Mouse (Mus musculus) testis, postnatal 14 days (tissue): ENCODE data around the gene Prkar1a.

Source experiments
- DNase-seq: peaks from one replicate; pipeline ENCODE4 v3.0.0; 2021; ENCODE audit warnings: low spot score

Prkar1a gene

DNA sequence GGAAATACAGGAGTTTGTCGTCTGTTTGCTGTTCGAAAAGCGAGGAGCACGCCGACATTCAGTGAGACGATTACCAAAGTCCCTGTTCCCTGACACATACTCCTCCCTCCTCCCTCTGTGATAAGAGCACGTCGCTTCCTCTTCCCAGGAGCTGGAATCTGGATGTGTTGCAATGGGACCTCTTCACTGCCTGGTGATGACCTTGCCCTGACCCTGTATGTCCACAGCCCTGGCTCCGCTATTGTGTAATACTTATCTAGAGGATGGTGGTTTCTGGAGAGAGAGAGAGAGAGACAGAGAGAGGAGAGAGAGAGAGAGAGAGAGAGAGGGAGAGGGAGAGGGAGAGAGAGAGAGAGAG is 56.8 kb downstream of the Prkar1a start:
- no peak for DNase-seq

DNA sequence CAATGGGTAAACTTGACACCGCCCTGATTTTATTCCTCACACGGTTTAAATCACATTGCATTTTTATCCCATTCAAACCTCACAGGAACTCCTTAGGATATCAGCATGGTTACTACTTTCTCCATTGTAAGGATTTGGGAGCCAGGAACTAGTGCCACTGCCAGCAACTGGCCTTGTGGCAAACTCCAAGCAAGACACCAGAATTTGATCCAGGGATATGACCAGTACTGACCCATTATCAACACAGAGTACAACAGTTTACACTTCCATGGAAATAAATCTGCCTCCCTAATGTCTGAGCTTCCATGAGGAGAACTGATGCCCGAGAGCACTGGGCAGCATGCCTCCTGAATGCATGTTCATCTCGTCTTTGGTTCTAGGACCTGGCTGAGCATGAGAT is 57.4 kb downstream of the Prkar1a start:
- no peak for DNase-seq

DNA sequence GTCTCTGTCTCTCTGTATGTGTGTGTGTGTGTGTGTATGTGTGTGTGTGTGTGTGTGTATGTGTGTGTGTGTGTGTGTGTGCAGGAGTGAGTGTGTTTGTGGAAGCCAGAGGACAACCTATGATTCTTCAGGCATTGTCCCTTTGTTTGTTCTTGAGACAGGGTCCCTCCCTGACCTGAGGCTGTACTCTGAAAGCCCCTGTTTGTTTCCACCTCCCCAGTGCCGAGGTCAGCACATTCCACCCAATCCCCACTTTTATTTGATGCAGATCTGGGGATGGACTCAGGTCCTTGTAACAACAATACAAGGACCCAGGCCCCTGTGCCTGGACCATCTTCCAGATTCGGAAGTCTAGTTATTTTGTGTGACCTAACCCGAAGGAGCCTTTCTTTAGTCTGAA is 58.2 kb downstream of the Prkar1a start:
- DNase-seq, result no peak

GRCm38 (mm10) chr11:109708786-109709185 is 59.6 kb downstream of the Prkar1a start:
- no peak for DNase-seq

DNA sequence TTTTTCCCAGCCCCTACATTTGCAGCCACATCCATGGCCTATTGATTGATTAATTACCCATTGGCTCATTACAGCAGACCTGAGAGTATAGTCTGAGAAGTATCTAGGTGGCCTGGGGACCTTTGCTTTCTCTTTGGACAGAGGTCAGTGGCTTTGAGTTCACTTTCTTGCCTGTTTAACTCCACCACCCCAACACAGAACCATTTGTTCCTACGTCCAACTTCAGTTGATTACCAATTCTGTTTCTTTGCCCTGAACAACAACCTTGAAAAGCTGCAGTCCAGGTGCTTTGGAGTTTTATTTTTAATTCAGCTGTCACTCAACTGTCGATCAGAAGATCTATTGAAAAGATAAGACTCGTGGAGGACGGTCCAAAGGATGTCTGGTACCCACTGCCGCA is 60.3 kb downstream of the Prkar1a start:
- DNase-seq, result no peak

DNA sequence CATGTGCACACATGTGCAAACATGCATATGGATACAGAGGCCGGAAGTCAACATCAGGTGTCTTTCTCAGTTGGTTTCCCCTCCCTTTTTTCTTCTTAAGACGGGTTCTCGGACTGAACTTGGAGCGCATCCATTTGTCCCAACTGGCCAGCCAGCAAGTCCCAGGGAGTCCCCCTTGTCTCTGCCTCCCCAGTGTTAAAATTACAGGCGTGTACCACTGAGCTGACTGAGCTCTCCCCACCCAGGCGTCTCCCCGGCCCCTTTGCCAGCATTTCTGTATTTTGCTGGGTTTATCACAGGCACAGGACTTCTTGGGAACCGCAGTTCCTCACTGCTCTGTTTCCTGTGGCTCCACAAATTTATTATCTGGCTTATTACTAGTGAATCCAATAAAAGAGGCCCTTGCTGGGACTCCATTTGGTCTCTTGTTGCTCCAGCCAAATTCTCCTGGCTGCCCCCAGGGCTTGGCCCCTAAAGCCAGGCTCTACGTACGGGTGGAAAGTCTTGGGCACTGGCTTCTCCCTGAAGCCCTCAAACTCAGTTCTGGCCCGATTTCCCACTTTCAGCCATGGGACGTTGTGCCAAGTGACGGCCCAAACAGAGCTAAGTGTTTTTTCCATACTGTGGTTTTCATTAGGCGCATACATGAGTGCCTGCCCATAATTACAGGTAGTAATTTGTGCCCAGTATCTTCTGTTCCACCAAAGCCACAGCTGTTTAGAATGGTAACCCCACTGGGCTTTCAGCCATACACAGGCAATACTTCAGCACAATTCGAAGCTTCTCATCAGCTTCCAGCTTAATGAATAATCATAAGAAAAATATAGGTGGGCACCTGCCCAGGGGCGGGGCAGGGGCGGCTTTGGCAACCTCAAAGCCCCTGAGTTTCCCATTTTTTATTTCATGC is 65.4 kb downstream of the Prkar1a start:
- no peak for DNase-seq

- no peak for DNase-seq
Observed at GRCm38 (mm10) chr11:109715311-109715781, 66.1 kb downstream of the Prkar1a start.

- no peak for DNase-seq
Observed at GRCm38 (mm10) chr11:109716981-109717380, 67.8 kb downstream of the Prkar1a start.

GRCm38 (mm10) chr11:109717448-109717847 is 68.2 kb downstream of the Prkar1a start:
- DNase-seq, result no peak

- no peak for DNase-seq
Observed at GRCm38 (mm10) chr11:109717966-109718895, 69.0 kb downstream of the Prkar1a start.
